Mouse (Mus musculus): ENCODE measurements around the gene Chmp3. TPM values are rescaled to one million over a fixed set of nuclear protein-coding genes. Genes with fewer than 3 reads are reported as not detected.
A peak's percentile ranks its signal among the peaks of the same experiment; 100 is the strongest.

Gene Chmp3
- polyA plus RNA-seq (2014; fragmentation: Nextera tagmentation; extraction: Ambion mirVana): 53.7 and 54.3 TPM in 2 replicates

GRCm38 (mm10) chr6:71543686-71544499 is at the start of gene Chmp3:
Chmp3 (plus strand) TSS chr6:71543797.
- DNase-seq (ENCODE audit: low spot score) (peak; percentile 94), ATAC-seq (ENCODE audit: insufficient read depth, low FRiP score, low TSS enrichment) (peak; percentile 98)
- Histone ChIP-seq H3K4me1 (ENCODE audit: control insufficient read depth, insufficient read depth, low read length) (peaks cover 3% of the 10 kb centered on the region; the same call in 1 of the 2 replicates), H3K36me3 (ENCODE audit: control insufficient read depth, insufficient read depth, low read length) (no peaks in the 10 kb centered on the region), H3K9ac (ENCODE audit: low read length) (peak within 1 kb of the TSS; percentile 91), H3K27ac (ENCODE audit: low read depth, low read length) (peak within 1 kb of the TSS; percentile 89), H3K4me3 (ENCODE audit: low read depth, low read length) (peak within 1 kb of the TSS; percentile 60), H3K27me3 (ENCODE audit: control insufficient read depth, insufficient read depth, low read length) (no peaks in the 10 kb centered on the region), H3K9me3 (ENCODE audit: control insufficient read depth, low read length) (no peaks in the 10 kb centered on the region), H3K4me2 (ENCODE audit: low read depth) (peak within 1 kb of the TSS; percentile 36)
- WGBS: 0% methylated on average over 57 of the region's 59 CpGs

GRCm38 (mm10) chr6:71494341-71495020 is 49.1 kb upstream of the Chmp3 start:
- Histone ChIP-seq H3K27me3 (ENCODE audit: control insufficient read depth, insufficient read depth, low read length) (no peaks in the 10 kb centered on the region), H3K4me1 (ENCODE audit: control insufficient read depth, insufficient read depth, low read length) (0 out of 2 replicates have a peak, but pooled peaks cover 3% of the 10 kb centered on the region), H3K36me3 (ENCODE audit: control insufficient read depth, insufficient read depth, low read length) (no peaks in the 10 kb centered on the region), H3K9ac (ENCODE audit: low read length) (peak overlapping the region; percentile 98), H3K9me3 (ENCODE audit: control insufficient read depth, low read length) (no peaks in the 10 kb centered on the region), H3K27ac (ENCODE audit: low read depth, low read length) (peak overlapping the region; percentile 98), H3K4me2 (ENCODE audit: low read depth) (peak overlapping the region; percentile 77), H3K4me3 (ENCODE audit: low read depth, low read length) (peak overlapping the region; percentile 85)
- DNase-seq (ENCODE audit: low spot score) (peak; percentile 70), ATAC-seq (ENCODE audit: insufficient read depth, low FRiP score, low TSS enrichment) (peak; percentile 13)
- 0% methylated on average over 46 of the region's 46 CpGs for WGBS

- no peak for DNase-seq (ENCODE audit: low spot score)
- Histone ChIP-seq H3K4me3 (ENCODE audit: low read depth, low read length) (no peak overlapping the region), H3K27ac (ENCODE audit: low read depth, low read length) (no peak overlapping the region), H3K27me3 (ENCODE audit: control insufficient read depth, insufficient read depth, low read length) (no peaks in the 10 kb centered on the region), H3K36me3 (ENCODE audit: control insufficient read depth, insufficient read depth, low read length) (no peaks in the 10 kb centered on the region), H3K9ac (ENCODE audit: low read length) (no peak overlapping the region), H3K4me2 (ENCODE audit: low read depth) (no peak overlapping the region), H3K9me3 (ENCODE audit: control insufficient read depth, low read length) (no peaks in the 10 kb centered on the region), H3K4me1 (ENCODE audit: control insufficient read depth, insufficient read depth, low read length) (0 out of 2 replicates have a peak, but pooled peaks cover under 1% of the 10 kb centered on the region)
- WGBS: 92% methylated on average over 3 of the region's 3 CpGs
- no peak for ATAC-seq (ENCODE audit: insufficient read depth, low FRiP score, low TSS enrichment)
Observed at GRCm38 (mm10) chr6:71500575-71500974, 43.0 kb upstream of the Chmp3 start.

DNA sequence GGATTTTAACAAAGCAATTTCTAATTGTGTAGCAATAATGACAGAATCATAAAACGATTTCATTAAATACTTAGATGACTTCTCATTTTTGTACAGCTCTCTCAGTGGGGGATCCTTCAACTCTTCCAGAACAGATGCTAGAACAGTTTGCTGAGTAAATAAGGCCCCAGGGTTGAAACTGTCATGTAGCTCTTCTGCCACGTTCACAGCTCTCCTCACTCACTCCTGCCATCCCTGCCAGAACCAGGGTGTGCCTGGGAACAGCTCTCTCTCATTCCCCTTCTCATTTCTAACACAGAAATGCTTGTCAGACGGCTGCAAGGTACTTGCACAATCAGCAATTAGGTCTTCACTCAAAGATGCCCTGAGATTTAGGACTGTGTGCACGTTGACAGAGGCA is 40.6 kb upstream of the Chmp3 start:
- Histone ChIP-seq H3K4me3 (ENCODE audit: low read depth, low read length) (no peak overlapping the region), H3K4me1 (ENCODE audit: control insufficient read depth, insufficient read depth, low read length) (no peaks in the 10 kb centered on the region), H3K36me3 (ENCODE audit: control insufficient read depth, insufficient read depth, low read length) (peaks cover 2% of the 10 kb centered on the region; the same call in 1 of the 2 replicates), H3K4me2 (ENCODE audit: low read depth) (no peak overlapping the region), H3K27ac (ENCODE audit: low read depth, low read length) (no peak overlapping the region), H3K9me3 (ENCODE audit: control insufficient read depth, low read length) (no peaks in the 10 kb centered on the region), H3K27me3 (ENCODE audit: control insufficient read depth, insufficient read depth, low read length) (no peaks in the 10 kb centered on the region), H3K9ac (ENCODE audit: low read length) (no peak overlapping the region)
- DNase-seq (ENCODE audit: low spot score) (no peak), ATAC-seq (ENCODE audit: insufficient read depth, low FRiP score, low TSS enrichment) (no peak)
- WGBS: 72% methylated on average over 4 of the region's 4 CpGs

DNA sequence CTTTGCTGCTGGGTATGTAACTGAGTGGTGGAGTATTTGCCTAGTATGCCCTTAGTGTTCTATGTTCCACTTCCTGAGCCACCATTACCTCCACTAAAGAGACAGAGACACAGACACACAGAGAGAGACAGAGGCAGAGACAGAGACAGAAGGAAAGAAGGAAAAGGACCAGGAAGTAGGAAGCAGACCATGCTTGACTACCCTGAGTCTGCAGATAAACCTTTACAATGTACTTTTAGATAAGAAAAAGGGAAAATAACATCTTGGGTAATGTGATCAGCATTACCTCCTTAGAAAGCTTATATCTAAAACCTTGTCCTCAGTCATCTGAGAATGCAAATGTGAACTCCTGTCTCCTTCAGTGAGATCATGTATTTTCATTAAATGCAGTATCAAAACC is 39.9 kb upstream of the Chmp3 start:
- H3K9ac ChIP-seq (ENCODE audit: low read length): no peak overlapping the region
- DNase-seq (ENCODE audit: low spot score) (no peak), ATAC-seq (ENCODE audit: insufficient read depth, low FRiP score, low TSS enrichment) (no peak)
- H3K4me3 ChIP-seq (ENCODE audit: low read depth, low read length): no peak overlapping the region
- peaks cover 2% of the 10 kb centered on the region; the same call in 1 of the 2 replicates for H3K36me3 ChIP-seq (ENCODE audit: control insufficient read depth, insufficient read depth, low read length)
- H3K27me3 ChIP-seq (ENCODE audit: control insufficient read depth, insufficient read depth, low read length): no peaks in the 10 kb centered on the region
- H3K27ac ChIP-seq (ENCODE audit: low read depth, low read length): no peak overlapping the region
- no peak overlapping the region for H3K4me2 ChIP-seq (ENCODE audit: low read depth)
- H3K9me3 ChIP-seq (ENCODE audit: control insufficient read depth, low read length): no peaks in the 10 kb centered on the region
- no peaks in the 10 kb centered on the region for H3K4me1 ChIP-seq (ENCODE audit: control insufficient read depth, insufficient read depth, low read length)

DNA sequence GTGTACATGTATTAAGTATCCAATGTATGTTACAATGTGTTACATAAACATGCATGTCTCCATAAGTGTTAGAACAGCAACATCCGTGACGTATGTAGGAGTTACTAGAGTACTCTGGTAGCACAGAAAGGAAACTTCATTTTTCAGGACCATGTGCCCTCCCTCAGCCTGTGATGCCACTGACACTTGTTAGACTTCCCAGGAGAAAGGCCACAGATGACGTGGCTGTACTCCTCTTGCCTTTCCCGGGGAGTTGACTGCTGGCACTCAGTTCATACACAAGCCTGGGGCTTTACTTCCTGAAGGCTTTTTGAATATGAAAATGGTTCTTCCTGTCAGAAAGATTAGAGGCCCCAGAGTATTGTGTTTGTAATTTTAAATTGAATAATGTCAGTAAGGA is 39.5 kb upstream of the Chmp3 start:
- no peaks in the 10 kb centered on the region for H3K9me3 ChIP-seq (ENCODE audit: control insufficient read depth, low read length)
- H3K4me3 ChIP-seq (ENCODE audit: low read depth, low read length): no peak overlapping the region
- 84% methylated on average over 4 of the region's 4 CpGs for WGBS
- no peaks in the 10 kb centered on the region for H3K27me3 ChIP-seq (ENCODE audit: control insufficient read depth, insufficient read depth, low read length)
- DNase-seq (ENCODE audit: low spot score) (no peak), ATAC-seq (ENCODE audit: insufficient read depth, low FRiP score, low TSS enrichment) (no peak)
- H3K27ac ChIP-seq (ENCODE audit: low read depth, low read length): no peak overlapping the region
- H3K4me2 ChIP-seq (ENCODE audit: low read depth): no peak overlapping the region
- H3K9ac ChIP-seq (ENCODE audit: low read length): no peak overlapping the region
- H3K4me1 ChIP-seq (ENCODE audit: control insufficient read depth, insufficient read depth, low read length): no peaks in the 10 kb centered on the region
- peaks cover 2% of the 10 kb centered on the region; the same call in 1 of the 2 replicates for H3K36me3 ChIP-seq (ENCODE audit: control insufficient read depth, insufficient read depth, low read length)

GRCm38 (mm10) chr6:71505671-71506070 is 37.9 kb upstream of the Chmp3 start:
- H3K4me3 ChIP-seq (ENCODE audit: low read depth, low read length): no peak overlapping the region
- H3K36me3 ChIP-seq (ENCODE audit: control insufficient read depth, insufficient read depth, low read length): peaks cover 2% of the 10 kb centered on the region; the same call in 1 of the 2 replicates
- ATAC-seq (ENCODE audit: insufficient read depth, low FRiP score, low TSS enrichment): no peak

GRCm38 (mm10) chr6:71519476-71519875 is 24.1 kb upstream of the Chmp3 start:
- DNase-seq (ENCODE audit: low spot score): no peak
- H3K27me3 ChIP-seq (ENCODE audit: control insufficient read depth, insufficient read depth, low read length): no peaks in the 10 kb centered on the region
- WGBS: 92% methylated on average over 4 of the region's 4 CpGs
- H3K27ac ChIP-seq (ENCODE audit: low read depth, low read length): no peak overlapping the region
- ATAC-seq (ENCODE audit: insufficient read depth, low FRiP score, low TSS enrichment): no peak
- H3K4me3 ChIP-seq (ENCODE audit: low read depth, low read length): no peak overlapping the region
- no peak overlapping the region for H3K9ac ChIP-seq (ENCODE audit: low read length)
- no peaks in the 10 kb centered on the region for H3K4me1 ChIP-seq (ENCODE audit: control insufficient read depth, insufficient read depth, low read length)
- H3K4me2 ChIP-seq (ENCODE audit: low read depth): no peak overlapping the region
- no peaks in the 10 kb centered on the region for H3K36me3 ChIP-seq (ENCODE audit: control insufficient read depth, insufficient read depth, low read length)
- no peaks in the 10 kb centered on the region for H3K9me3 ChIP-seq (ENCODE audit: control insufficient read depth, low read length)

More at GRCm38 (mm10) chr6:71505671-71506070, 37.9 kb upstream of the Chmp3 start:
- no peaks in the 10 kb centered on the region for H3K9me3 ChIP-seq (ENCODE audit: control insufficient read depth, low read length)
- WGBS: 90% methylated on average over 2 of the region's 2 CpGs
- H3K27me3 ChIP-seq (ENCODE audit: control insufficient read depth, insufficient read depth, low read length): no peaks in the 10 kb centered on the region
- no peak overlapping the region for H3K9ac ChIP-seq (ENCODE audit: low read length)
- H3K27ac ChIP-seq (ENCODE audit: low read depth, low read length): no peak overlapping the region
- no peaks in the 10 kb centered on the region for H3K4me1 ChIP-seq (ENCODE audit: control insufficient read depth, insufficient read depth, low read length)
- DNase-seq (ENCODE audit: low spot score): no peak
- H3K4me2 ChIP-seq (ENCODE audit: low read depth): no peak overlapping the region

Measured in neural tube, embryonic 11.5 days (tissue).